Mouse (Mus musculus): ENCODE measurements around the gene Eml3. TPM values are rescaled to one million over a fixed set of nuclear protein-coding genes. Genes with fewer than 3 reads are reported as not detected.

The Eml3 gene
- polyA plus RNA-seq, 1 experiment: 28.2 TPM

DNA sequence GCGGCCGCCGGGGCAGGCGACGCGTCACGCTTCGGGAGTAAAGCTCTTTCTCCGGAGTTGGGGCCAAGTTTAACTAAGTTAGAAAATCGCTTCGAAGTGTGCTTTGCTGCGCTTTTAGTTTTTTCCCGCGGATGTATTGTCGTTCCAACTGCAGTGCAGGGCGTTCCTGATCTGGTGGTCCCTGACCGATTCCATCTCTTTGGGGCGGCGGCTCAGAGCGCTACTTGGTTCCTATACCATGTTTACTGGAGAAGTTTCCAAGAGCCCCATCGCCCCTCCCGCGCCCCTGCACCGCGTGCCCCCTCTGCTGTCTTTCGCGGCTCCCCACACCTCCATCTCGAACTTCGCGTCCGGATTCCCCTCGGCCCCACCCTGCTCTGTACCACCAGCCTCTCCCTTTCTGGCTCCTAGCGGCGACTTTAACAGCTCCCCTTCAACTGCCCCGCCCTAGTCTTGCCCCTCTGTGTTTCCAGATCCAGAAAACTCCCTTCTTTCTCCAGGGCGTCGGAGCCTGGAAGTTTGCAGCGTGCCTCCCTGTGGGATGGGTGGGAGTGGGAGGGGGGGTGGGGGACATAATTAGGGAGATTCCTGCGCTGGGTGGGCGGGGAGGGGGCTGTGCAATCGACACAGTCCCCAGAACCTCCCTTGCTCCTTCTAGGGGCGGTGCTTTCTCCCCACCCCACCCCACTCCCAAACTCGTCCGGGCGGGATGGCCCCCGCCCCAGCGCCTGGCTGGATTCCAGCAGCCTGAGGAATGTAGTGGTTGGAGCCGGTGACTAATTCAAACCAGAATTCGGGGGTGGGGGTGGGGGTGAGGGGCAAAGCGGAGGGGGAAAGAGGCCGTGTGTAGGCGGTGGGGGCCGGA lies 60.4 kb downstream of the Eml3 start:
- no peak for TF ChIP-seq CTCF (IDR thresholded peaks at IDR 0.05; ENCODE audit: borderline replicate concordance, insufficient read depth, low read length)
- TF ChIP-seq POLR2A (IDR thresholded peaks at IDR 0.05; ENCODE audit: low read depth, low read length): peak; percentile 73
- Histone ChIP-seq H3K4me1 (ENCODE audit: control insufficient read depth, insufficient read depth, low read length) (peaks cover 25% of the 10 kb centered on the region), H3K4me3 (ENCODE audit: insufficient read depth, low read length) (peak overlapping the region; percentile 94), H3K27ac (ENCODE audit: insufficient read depth, low read length) (peak overlapping the region; percentile 99)

DNA sequence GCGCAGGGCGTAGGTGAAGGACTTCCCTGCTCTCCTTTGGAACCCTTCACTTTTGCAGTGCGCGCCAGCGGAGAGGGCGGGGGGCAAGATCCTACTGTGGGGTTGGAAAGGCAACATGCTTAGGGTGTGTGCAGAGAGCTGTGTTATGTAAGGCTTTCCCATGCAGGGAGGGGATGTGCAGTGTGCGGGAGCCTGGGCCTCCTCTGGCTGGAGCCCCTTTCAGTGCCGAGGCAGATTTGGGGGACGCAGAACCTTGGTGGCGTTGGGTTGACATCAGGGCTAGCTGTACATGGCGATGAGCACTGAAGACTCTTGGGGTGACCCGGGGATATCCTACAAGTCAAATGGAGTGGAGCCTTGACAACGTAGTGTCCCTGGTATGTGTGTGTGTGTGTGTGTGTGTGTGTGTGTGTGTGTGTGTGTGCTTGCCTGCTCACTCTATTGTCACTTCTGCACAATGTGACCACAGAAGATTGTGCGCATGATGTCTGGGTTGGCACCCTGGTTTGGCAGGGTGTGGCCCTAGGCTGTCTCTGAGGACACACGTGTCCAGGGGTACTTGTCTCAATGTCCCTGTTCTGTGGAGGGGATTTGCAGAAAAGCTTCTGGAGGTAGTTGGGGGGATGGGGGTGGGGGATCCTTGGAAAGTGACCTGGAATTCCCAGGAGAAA lies 61.2 kb downstream of the Eml3 start:
- peak overlapping the region; percentile 95 for H3K27ac ChIP-seq (ENCODE audit: insufficient read depth, low read length)
- no peak for TF ChIP-seq CTCF (IDR thresholded peaks at IDR 0.05; ENCODE audit: borderline replicate concordance, insufficient read depth, low read length)
- TF ChIP-seq POLR2A (IDR thresholded peaks at IDR 0.05; ENCODE audit: low read depth, low read length): peak; percentile 69
- peak overlapping the region; percentile 83 for H3K4me3 ChIP-seq (ENCODE audit: insufficient read depth, low read length)
- peaks cover 31% of the 10 kb centered on the region for H3K4me1 ChIP-seq (ENCODE audit: control insufficient read depth, insufficient read depth, low read length)

Other genes with a start within 250 kb of the Eml3 start
- 203 and 309 TPM in 2 replicates for gene Slc3a2, start 206.2 kb upstream of the Eml3 start, polyA plus RNA-seq (2011; ENCODE audit: insufficient read length, low read depth, missing spikeins)
- 46.5 and 52.3 TPM in 2 replicates for gene Wdr74, start 193.7 kb upstream of the Eml3 start, polyA plus RNA-seq (2011; ENCODE audit: insufficient read length, low read depth, missing spikeins)
- not detected in 2 replicates for gene 1700092M07Rik, start 188.8 kb upstream of the Eml3 start, polyA plus RNA-seq (2011; ENCODE audit: insufficient read length, low read depth, missing spikeins)
- gene Stx5a, start 188.1 kb upstream of the Eml3 start, polyA plus RNA-seq (2011; ENCODE audit: insufficient read length, low read depth, missing spikeins): 97.6 and 114 TPM in 2 replicates
- gene Nxf1, start 172.5 kb upstream of the Eml3 start, polyA plus RNA-seq (2011; ENCODE audit: insufficient read length, low read depth, missing spikeins): 172 and 183 TPM in 2 replicates
- 34.7 and 36.7 TPM in 2 replicates for gene Tmem223, start 158.6 kb upstream of the Eml3 start, polyA plus RNA-seq (2011; ENCODE audit: insufficient read length, low read depth, missing spikeins)
- gene Tmem179b, start 155.1 kb upstream of the Eml3 start, polyA plus RNA-seq (2011; ENCODE audit: insufficient read length, low read depth, missing spikeins): 41.7 and 49.2 TPM in 2 replicates
- 15.7 and 22.7 TPM in 2 replicates for gene Taf6l, start 143.1 kb upstream of the Eml3 start, polyA plus RNA-seq (2011; ENCODE audit: insufficient read length, low read depth, missing spikeins)
- gene Polr2g, start 131.0 kb upstream of the Eml3 start, polyA plus RNA-seq (2011; ENCODE audit: insufficient read length, low read depth, missing spikeins): 93.9 and 96.0 TPM in 2 replicates
- gene Zbtb3, start 127.0 kb upstream of the Eml3 start, polyA plus RNA-seq (2011; ENCODE audit: insufficient read length, low read depth, missing spikeins): 1.4 and 2.0 TPM in 2 replicates
- gene Ttc9c, start 110.2 kb upstream of the Eml3 start, polyA plus RNA-seq (2011; ENCODE audit: insufficient read length, low read depth, missing spikeins): 52.8 and 68.7 TPM in 2 replicates
- 78.5 and 98.7 TPM in 2 replicates for gene Hnrnpul2, start 109.5 kb upstream of the Eml3 start, polyA plus RNA-seq (2011; ENCODE audit: insufficient read length, low read depth, missing spikeins)
- 43.8 and 73.0 TPM in 2 replicates for gene AC129217.1, start 99.8 kb upstream of the Eml3 start, polyA plus RNA-seq (2011; ENCODE audit: insufficient read length, low read depth, missing spikeins)
- gene Bscl2, start 92.1 kb upstream of the Eml3 start, polyA plus RNA-seq (2011; ENCODE audit: insufficient read length, low read depth, missing spikeins): 41.2 and 50.0 TPM in 2 replicates
- not detected in 2 replicates for gene Gng3, start 90.4 kb upstream of the Eml3 start, polyA plus RNA-seq (2011; ENCODE audit: insufficient read length, low read depth, missing spikeins)
- 5.9 and 9.0 TPM in 2 replicates for gene Lrrn4cl, start 78.8 kb upstream of the Eml3 start, polyA plus RNA-seq (2011; ENCODE audit: insufficient read length, low read depth, missing spikeins)
- gene Ubxn1, start 58.1 kb upstream of the Eml3 start, polyA plus RNA-seq (2011; ENCODE audit: insufficient read length, low read depth, missing spikeins): 104 and 112 TPM in 2 replicates
- gene Uqcc3, start 48.6 kb upstream of the Eml3 start, polyA plus RNA-seq (2011; ENCODE audit: insufficient read length, low read depth, missing spikeins): 16.3 and 22.3 TPM in 2 replicates
- 11.7 and 28.6 TPM in 2 replicates for gene Lbhd1, start 45.8 kb upstream of the Eml3 start, polyA plus RNA-seq (2011; ENCODE audit: insufficient read length, low read depth, missing spikeins)
- not detected in 2 replicates for gene Gm49403, start 45.6 kb upstream of the Eml3 start, polyA plus RNA-seq (2011; ENCODE audit: insufficient read length, low read depth, missing spikeins)
- 61.7 and 68.8 TPM in 2 replicates for gene 1810009A15Rik, start 40.7 kb upstream of the Eml3 start, polyA plus RNA-seq (2011; ENCODE audit: insufficient read length, low read depth, missing spikeins)
- 16.8 and 18.4 TPM in 2 replicates for gene Gm49416, start 40.6 kb upstream of the Eml3 start, polyA plus RNA-seq (2011; ENCODE audit: insufficient read length, low read depth, missing spikeins)
- gene Ints5, start 36.5 kb upstream of the Eml3 start, polyA plus RNA-seq (2011; ENCODE audit: insufficient read length, low read depth, missing spikeins): 20.2 and 23.1 TPM in 2 replicates
- gene Ganab, start 31.5 kb upstream of the Eml3 start, polyA plus RNA-seq (2011; ENCODE audit: insufficient read length, low read depth, missing spikeins): 176 and 190 TPM in 2 replicates
- 26.7 and 28.9 TPM in 2 replicates for gene B3gat3, start 9.2 kb upstream of the Eml3 start, polyA plus RNA-seq (2011; ENCODE audit: insufficient read length, low read depth, missing spikeins)
- gene Rom1, start 196 bp upstream of the Eml3 start, polyA plus RNA-seq (2011; ENCODE audit: insufficient read length, low read depth, missing spikeins): 2.7 and 3.5 TPM in 2 replicates
- gene Mta2, start 12.3 kb downstream of the Eml3 start, polyA plus RNA-seq (2011; ENCODE audit: insufficient read length, low read depth, missing spikeins): 101 and 102 TPM in 2 replicates
- 16.8 and 19.7 TPM in 2 replicates for gene Tut1, start 24.3 kb downstream of the Eml3 start, polyA plus RNA-seq (2011; ENCODE audit: insufficient read length, low read depth, missing spikeins)
- gene Eef1g, start 37.5 kb downstream of the Eml3 start, polyA plus RNA-seq (2011; ENCODE audit: insufficient read length, low read depth, missing spikeins): 882 and 905 TPM in 2 replicates
- gene Ahnak, start 59.7 kb downstream of the Eml3 start, polyA plus RNA-seq (2011; ENCODE audit: insufficient read length, low read depth, missing spikeins): 559 and 687 TPM in 2 replicates
- not detected in 2 replicates for gene Scgb1a1, start 158.4 kb downstream of the Eml3 start, polyA plus RNA-seq (2011; ENCODE audit: insufficient read length, low read depth, missing spikeins)
- gene Asrgl1, start 206.1 kb downstream of the Eml3 start, polyA plus RNA-seq (2011; ENCODE audit: insufficient read length, low read depth, missing spikeins): 2.8 and 3.3 TPM in 2 replicates

All from embryonic fibroblast, embryonic 13.5 days (primary cell).